Mouse (Mus musculus) MEL (cell line): ENCODE results near the gene Fdxr.

Experiments used
- CTCF ChIP-seq, 3 experiments: IDR thresholded peaks in 2 of 3; conservative IDR thresholded peaks in 1 of 3; 2 replicates each; pipeline ENCODE4 v1.5.1; 2011 to 2012; ENCODE audit warnings: low read length in 3 of 3, low read depth in 2 of 3, mild to moderate bottlenecking in 2 of 3, improper control_type of control experiment in 1 of 3, inconsistent platforms in 1 of 3, mixed read lengths in 1 of 3, moderate library complexity in 1 of 3; ENCODE audit not compliant: control insufficient read depth in 1 of 3, insufficient read depth in 1 of 3, poor library complexity in 1 of 3, severe bottlenecking in 1 of 3
- EP300 ChIP-seq, 2 experiments: IDR thresholded peaks; 2 replicates each; pipeline ENCODE4 v1.6.1; 2011; ENCODE audit warnings: improper control_type of control experiment in 2 of 2, low read length in 2 of 2, low read depth in 1 of 2, mild to moderate bottlenecking in 1 of 2
- GABPA ChIP-seq: IDR thresholded peaks from 2 replicates; pipeline ENCODE4 v1.6.1; 2012; ENCODE audit warnings: low read depth, mild to moderate bottlenecking, inconsistent platforms, low read length, improper control_type of control experiment, moderate library complexity
- MXI1 ChIP-seq: IDR thresholded peaks from 2 replicates; pipeline ENCODE4 v1.6.1; 2011; ENCODE audit warnings: mild to moderate bottlenecking, low read depth, low read length, improper control_type of control experiment
- POLR2A ChIP-seq, 2 experiments: IDR thresholded peaks; 2 replicates each; pipeline ENCODE4 v1.6.1; 2011 to 2012; ENCODE audit warnings: low read length in 2 of 2, mild to moderate bottlenecking in 2 of 2, control low read depth in 1 of 2, improper control_type of control experiment in 1 of 2, low read depth in 1 of 2, moderate library complexity in 1 of 2; ENCODE audit not compliant: control insufficient read depth in 1 of 2, insufficient read depth in 1 of 2, poor library complexity in 1 of 2
- ZC3H11A ChIP-seq: IDR thresholded peaks from 2 replicates; pipeline ENCODE4 v1.6.1; 2012; ENCODE audit warnings: low read depth, mild to moderate bottlenecking, inconsistent platforms, low read length, improper control_type of control experiment
- ZKSCAN1 ChIP-seq: IDR thresholded peaks from 2 replicates; pipeline ENCODE4 v1.6.1; 2012; ENCODE audit warnings: low read depth, mild to moderate bottlenecking, inconsistent platforms, low read length, improper control_type of control experiment, moderate library complexity

GRCm38 (mm10) chr11:115224889-115225288 is 52.0 kb downstream of the Fdxr start:
- TF ChIP-seq POLR2A (IDR thresholded peaks at IDR 0.05; ENCODE audit: control insufficient read depth in 1 of 2, insufficient read depth in 1 of 2, low read depth in 1 of 2, low read length in 2 of 2, poor library complexity in 1 of 2) = no peak
- peak; percentile 82 to 96 (median 83) for TF ChIP-seq CTCF (IDR thresholded peaks at IDR 0.05 in 2 of 3, conservative IDR thresholded peaks at IDR 0.05 in 1 of 3; ENCODE audit: control insufficient read depth in 1 of 3, insufficient read depth in 1 of 3, low read depth in 2 of 3, low read length in 3 of 3, poor library complexity in 1 of 3, severe bottlenecking in 1 of 3)
- no peak for TF ChIP-seq ZKSCAN1
- no peak for TF ChIP-seq EP300 (IDR thresholded peaks at IDR 0.05; ENCODE audit: low read depth in 1 of 2, low read length in 2 of 2)
- no peak for TF ChIP-seq MXI1
- no peak for TF ChIP-seq GABPA
- no peak for TF ChIP-seq ZC3H11A
